Mouse (Mus musculus): ENCODE data around the gene Ryr3. TPM values are rescaled to one million over a fixed set of nuclear protein-coding genes. Genes with fewer than 3 reads are reported as not detected.

The Ryr3 gene
- polyA plus RNA-seq, 1 experiment from 2014 or later = 2.4 TPM

- 68% methylated on average over 8 of the region's 8 CpGs for WGBS
- Histone ChIP-seq H3K4me2 (no peak overlapping the region), H3K4me1 (no peaks in the 10 kb centered on the region), H3K27ac (no peak overlapping the region), H3K36me3 (no peaks in the 10 kb centered on the region), H3K27me3 (no peaks in the 10 kb centered on the region), H3K9ac (no peak overlapping the region), H3K4me3 (no peak overlapping the region), H3K9me3 (no peaks in the 10 kb centered on the region)
- no peak for ATAC-seq (ENCODE audit: borderline replicate concordance, extremely low read depth, low FRiP score, low TSS enrichment)
These were observed 614.4 kb downstream of the Ryr3 start for GRCm38 (mm10) chr2:112602487-112602886.

GRCm38 (mm10) chr2:112600222-112600621 is 616.7 kb downstream of the Ryr3 start:
- 68% methylated on average over 10 of the region's 10 CpGs for WGBS
- H3K9ac ChIP-seq = no peak overlapping the region
- H3K27ac ChIP-seq = no peak overlapping the region
- H3K27me3 ChIP-seq = no peaks in the 10 kb centered on the region
- no peaks in the 10 kb centered on the region for H3K4me1 ChIP-seq
- no peak overlapping the region for H3K4me2 ChIP-seq
- no peak for ATAC-seq (ENCODE audit: borderline replicate concordance, extremely low read depth, low FRiP score, low TSS enrichment)
- no peaks in the 10 kb centered on the region for H3K36me3 ChIP-seq
- no peaks in the 10 kb centered on the region for H3K9me3 ChIP-seq
- no peak overlapping the region for H3K4me3 ChIP-seq

GRCm38 (mm10) chr2:112597064-112597463 is 619.8 kb downstream of the Ryr3 start:
- 66% methylated on average over 1 of the region's 1 CpGs for WGBS
- no peaks in the 10 kb centered on the region for H3K27me3 ChIP-seq
- H3K9ac ChIP-seq = no peak overlapping the region
- H3K9me3 ChIP-seq = no peaks in the 10 kb centered on the region
- H3K4me2 ChIP-seq = no peak overlapping the region
- no peaks in the 10 kb centered on the region for H3K4me1 ChIP-seq
- no peaks in the 10 kb centered on the region for H3K36me3 ChIP-seq
- no peak overlapping the region for H3K27ac ChIP-seq
- no peak for ATAC-seq (ENCODE audit: borderline replicate concordance, extremely low read depth, low FRiP score, low TSS enrichment)
- no peak overlapping the region for H3K4me3 ChIP-seq

GRCm38 (mm10) chr2:112596415-112596814 is 620.5 kb downstream of the Ryr3 start:
- Histone ChIP-seq H3K9ac (no peak overlapping the region), H3K27me3 (no peaks in the 10 kb centered on the region), H3K36me3 (no peaks in the 10 kb centered on the region), H3K4me1 (no peaks in the 10 kb centered on the region), H3K27ac (no peak overlapping the region), H3K4me3 (no peak overlapping the region), H3K4me2 (no peak overlapping the region), H3K9me3 (no peaks in the 10 kb centered on the region)
- WGBS = 61% methylated on average over 5 of the region's 5 CpGs
- ATAC-seq (ENCODE audit: borderline replicate concordance, extremely low read depth, low FRiP score, low TSS enrichment) = no peak

DNA sequence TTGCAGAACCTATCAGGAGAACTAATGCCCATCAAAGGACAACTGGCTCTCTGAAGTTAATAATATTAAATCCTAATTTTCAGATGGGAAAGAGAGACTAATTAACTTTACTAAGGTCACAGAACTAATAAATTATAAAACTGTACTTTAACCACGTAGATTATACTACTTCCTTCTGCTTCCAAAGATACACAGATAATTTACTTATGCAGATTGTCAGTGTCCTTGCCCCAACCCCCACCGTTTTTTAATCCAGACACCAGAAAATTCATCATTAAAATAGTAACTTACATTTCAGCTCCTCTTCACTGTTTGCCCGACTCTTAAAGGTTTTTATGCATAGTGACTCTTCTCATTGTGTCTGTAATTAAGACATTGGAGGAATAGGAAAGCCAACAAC is 621.1 kb downstream of the Ryr3 start:
- H3K4me2 ChIP-seq = no peak overlapping the region
- no peaks in the 10 kb centered on the region for H3K36me3 ChIP-seq
- H3K4me1 ChIP-seq = no peaks in the 10 kb centered on the region
- no peaks in the 10 kb centered on the region for H3K27me3 ChIP-seq
- H3K9me3 ChIP-seq = no peaks in the 10 kb centered on the region
- H3K4me3 ChIP-seq = no peak overlapping the region
- no peak overlapping the region for H3K27ac ChIP-seq
- H3K9ac ChIP-seq = no peak overlapping the region
- no peak for ATAC-seq (ENCODE audit: borderline replicate concordance, extremely low read depth, low FRiP score, low TSS enrichment)
- WGBS = 68% methylated on average over 3 of the region's 3 CpGs

GRCm38 (mm10) chr2:112593781-112594180 is 623.1 kb downstream of the Ryr3 start:
- H3K9me3 ChIP-seq = no peaks in the 10 kb centered on the region
- no peak overlapping the region for H3K9ac ChIP-seq
- H3K4me2 ChIP-seq = no peak overlapping the region
- WGBS = 86% methylated on average over 2 of the region's 2 CpGs
- H3K27ac ChIP-seq = no peak overlapping the region
- H3K36me3 ChIP-seq = no peaks in the 10 kb centered on the region
- no peak for ATAC-seq (ENCODE audit: borderline replicate concordance, extremely low read depth, low FRiP score, low TSS enrichment)
- no peaks in the 10 kb centered on the region for H3K27me3 ChIP-seq
- no peaks in the 10 kb centered on the region for H3K4me1 ChIP-seq
- no peak overlapping the region for H3K4me3 ChIP-seq

GRCm38 (mm10) chr2:112593322-112593721 is 623.6 kb downstream of the Ryr3 start:
- H3K27ac ChIP-seq = no peak overlapping the region
- H3K27me3 ChIP-seq = no peaks in the 10 kb centered on the region
- no peak for ATAC-seq (ENCODE audit: borderline replicate concordance, extremely low read depth, low FRiP score, low TSS enrichment)
- no peaks in the 10 kb centered on the region for H3K36me3 ChIP-seq
- no peaks in the 10 kb centered on the region for H3K4me1 ChIP-seq
- WGBS = 61% methylated on average over 2 of the region's 2 CpGs
- no peaks in the 10 kb centered on the region for H3K9me3 ChIP-seq
- no peak overlapping the region for H3K4me3 ChIP-seq
- H3K4me2 ChIP-seq = no peak overlapping the region
- H3K9ac ChIP-seq = no peak overlapping the region

DNA sequence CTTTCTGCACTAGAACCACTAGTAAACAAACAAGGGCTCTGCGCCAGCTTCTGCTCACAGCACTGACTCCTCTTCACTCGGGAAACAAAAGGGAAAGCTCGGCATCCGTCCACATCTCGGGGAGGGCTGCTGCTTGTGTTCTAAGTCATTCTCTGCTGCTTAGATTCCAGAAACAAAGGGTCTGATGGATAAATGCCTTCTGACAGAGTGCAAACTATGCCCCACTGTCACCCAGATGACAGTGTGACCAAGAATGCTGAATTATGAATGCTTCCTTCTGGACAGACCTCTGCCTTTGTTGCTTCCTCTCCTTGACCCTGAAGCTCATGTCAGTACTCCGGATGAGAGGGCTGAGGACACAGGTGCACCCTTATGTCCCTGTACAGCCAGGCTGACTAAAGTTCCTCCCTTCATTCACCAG is 625.4 kb downstream of the Ryr3 start:
- Histone ChIP-seq H3K4me1 (no peaks in the 10 kb centered on the region), H3K4me3 (no peak overlapping the region), H3K9ac (no peak overlapping the region), H3K9me3 (no peaks in the 10 kb centered on the region), H3K27ac (no peak overlapping the region), H3K4me2 (no peak overlapping the region), H3K36me3 (no peaks in the 10 kb centered on the region), H3K27me3 (no peaks in the 10 kb centered on the region)
- no peak for ATAC-seq (ENCODE audit: borderline replicate concordance, extremely low read depth, low FRiP score, low TSS enrichment)
- WGBS = 36% methylated on average over 6 of the region's 6 CpGs

GRCm38 (mm10) chr2:112590985-112591384 is 625.9 kb downstream of the Ryr3 start:
- no peak overlapping the region for H3K9ac ChIP-seq
- no peaks in the 10 kb centered on the region for H3K9me3 ChIP-seq
- no peaks in the 10 kb centered on the region for H3K27me3 ChIP-seq
- ATAC-seq (ENCODE audit: borderline replicate concordance, extremely low read depth, low FRiP score, low TSS enrichment) = no peak
- H3K4me2 ChIP-seq = no peak overlapping the region
- H3K4me3 ChIP-seq = no peak overlapping the region
- WGBS = 71% methylated on average over 7 of the region's 7 CpGs
- H3K36me3 ChIP-seq = no peaks in the 10 kb centered on the region
- H3K4me1 ChIP-seq = no peaks in the 10 kb centered on the region
- H3K27ac ChIP-seq = no peak overlapping the region

Small RNA genes within 50 kb of the gene (microRNA-seq; reads per million reads assigned to microRNA genes)
- not detected for gene Gm44374

Other genes starting within 250 kb of the Ryr3 start
- not detected in 2 replicates for gene Tmco5b, start 68.6 kb upstream of the Ryr3 start, polyA plus RNA-seq (2015; fragmentation: Nextera tagmentation; extraction: Ambion mirVana)
- gene Fmn1, start 110.6 kb upstream of the Ryr3 start, polyA plus RNA-seq (2015; fragmentation: Nextera tagmentation; extraction: Ambion mirVana) = 2.0 and 2.6 TPM in 2 replicates

Data from lung, embryonic 15.5 days (tissue).